Mouse (Mus musculus): ENCODE results near the gene Zranb1.

The Zranb1 gene

GRCm38 (mm10) chr7:133001388-133001787 lies 70.4 kb downstream of the Zranb1 start:
- DNase-seq (ENCODE audit: low read depth, low spot score): no peak

- DNase-seq (ENCODE audit: low read depth, low spot score): no peak
These were observed 71.3 kb downstream of the Zranb1 start for GRCm38 (mm10) chr7:133002271-133002670.

GRCm38 (mm10) chr7:133003421-133003820 lies 72.5 kb downstream of the Zranb1 start:
- DNase-seq (ENCODE audit: low read depth, low spot score): peak; percentile 98

- no peak for DNase-seq (ENCODE audit: low read depth, low spot score)
These were observed 74.8 kb downstream of the Zranb1 start for GRCm38 (mm10) chr7:133005772-133006171.

- DNase-seq (ENCODE audit: low read depth, low spot score): peak; percentile 70
These were observed 76.4 kb downstream of the Zranb1 start for GRCm38 (mm10) chr7:133007343-133007742.

GRCm38 (mm10) chr7:133008663-133009062 lies 77.7 kb downstream of the Zranb1 start:
- DNase-seq (ENCODE audit: low read depth, low spot score): no peak

- DNase-seq (ENCODE audit: low read depth, low spot score): no peak
These were observed 78.7 kb downstream of the Zranb1 start for GRCm38 (mm10) chr7:133009676-133010075.

GRCm38 (mm10) chr7:133010477-133010876 lies 79.5 kb downstream of the Zranb1 start:
- DNase-seq (ENCODE audit: low read depth, low spot score): peak; percentile 63

- DNase-seq (ENCODE audit: low read depth, low spot score): peak; percentile 82
These were observed 80.2 kb downstream of the Zranb1 start for GRCm38 (mm10) chr7:133011191-133011590.

- peak; percentile 44 for DNase-seq (ENCODE audit: low read depth, low spot score)
These were observed 80.7 kb downstream of the Zranb1 start for GRCm38 (mm10) chr7:133011611-133012010.

GRCm38 (mm10) chr7:133012637-133013366 lies 81.9 kb downstream of the Zranb1 start:
- peak; percentile 91 for DNase-seq (ENCODE audit: low read depth, low spot score)

- DNase-seq (ENCODE audit: low read depth, low spot score): no peak
These were observed 83.0 kb downstream of the Zranb1 start for GRCm38 (mm10) chr7:133013923-133014322.

- no peak for DNase-seq (ENCODE audit: low read depth, low spot score)
These were observed 83.7 kb downstream of the Zranb1 start for GRCm38 (mm10) chr7:133014631-133015030.

- no peak for DNase-seq (ENCODE audit: low read depth, low spot score)
These were observed 84.6 kb downstream of the Zranb1 start for GRCm38 (mm10) chr7:133015416-133016070.

- DNase-seq (ENCODE audit: low read depth, low spot score): no peak
These were observed 88.0 kb downstream of the Zranb1 start for GRCm38 (mm10) chr7:133018961-133019360.

GRCm38 (mm10) chr7:133019481-133020020 lies 88.6 kb downstream of the Zranb1 start:
- DNase-seq (ENCODE audit: low read depth, low spot score): no peak

GRCm38 (mm10) chr7:133024694-133025093 lies 93.8 kb downstream of the Zranb1 start:
- DNase-seq (ENCODE audit: low read depth, low spot score): no peak

GRCm38 (mm10) chr7:133027930-133028329 lies 97.0 kb downstream of the Zranb1 start:
- DNase-seq (ENCODE audit: low read depth, low spot score): no peak

- DNase-seq (ENCODE audit: low read depth, low spot score): no peak
These were observed 98.1 kb downstream of the Zranb1 start for GRCm38 (mm10) chr7:133029004-133029403.

- DNase-seq (ENCODE audit: low read depth, low spot score): no peak
These were observed 98.6 kb downstream of the Zranb1 start for GRCm38 (mm10) chr7:133029496-133030047.

- DNase-seq (ENCODE audit: low read depth, low spot score): peak; percentile 86
These were observed 101.8 kb downstream of the Zranb1 start for GRCm38 (mm10) chr7:133032589-133033203.

- no peak for DNase-seq (ENCODE audit: low read depth, low spot score)
These were observed 105.0 kb downstream of the Zranb1 start for GRCm38 (mm10) chr7:133035901-133036300.
